Mouse (Mus musculus): Measurements from ENCODE around the gene Rbm25. TPM values are rescaled to one million over a fixed set of nuclear protein-coding genes. Genes with fewer than 3 reads are reported as not detected.
"Not testable (repeated sequence)": the region's sequence is repeated elsewhere in the genome, so short reads cannot be mapped to it uniquely, and the experiment has no call there.

Rbm25 gene
- polyA plus RNA-seq, 1 experiment from 2014 or later: 199 TPM

DNA sequence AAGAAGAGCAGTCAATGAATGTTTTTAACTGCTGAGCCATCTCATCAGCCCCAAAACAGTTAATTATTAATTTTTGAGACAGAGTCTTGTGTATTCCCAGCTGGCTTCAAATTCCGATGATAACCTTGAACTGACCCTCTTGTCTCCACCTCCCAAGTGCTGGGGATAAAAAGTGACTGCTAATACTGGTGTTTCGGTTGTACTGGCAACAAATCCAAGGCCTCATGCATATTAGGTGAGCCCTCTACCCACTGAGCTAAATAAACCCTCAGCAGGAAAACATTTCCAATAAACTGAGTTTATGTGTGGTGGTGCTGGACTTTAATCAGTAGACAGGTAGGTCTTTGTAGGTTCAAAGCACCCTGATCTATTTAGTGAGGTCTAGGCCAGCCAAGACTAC, 12.1 kb upstream of the Rbm25 start:
- Histone ChIP-seq H3K4me2 (ENCODE audit: low read length) (no peak overlapping the region), H3K27me3 (ENCODE audit: insufficient read depth, low read length) (no peaks in the 10 kb centered on the region), H3K36me3 (ENCODE audit: insufficient read depth, low read length) (no peaks in the 10 kb centered on the region), H3K9ac (ENCODE audit: low read depth, low read length) (no peak overlapping the region), H3K9me3 (replicated peaks; ENCODE audit: low read length) (no peaks in the 10 kb centered on the region), H3K4me1 (replicated peaks; ENCODE audit: insufficient read depth, low read length) (no peaks in the 10 kb centered on the region), H3K4me3 (replicated peaks; ENCODE audit: low read depth, low read length) (no peak overlapping the region), H3K27ac (no peak overlapping the region)
- 77% methylated on average over 2 of the region's 2 CpGs for WGBS
- TF ChIP-seq CTCF (IDR thresholded peaks at IDR 0.05; ENCODE audit: low read depth): no peak
- DNase-seq (ENCODE audit: low spot score) (no peak), ATAC-seq (replicated peaks; ENCODE audit: low FRiP score, low read depth) (no peak)

DNA sequence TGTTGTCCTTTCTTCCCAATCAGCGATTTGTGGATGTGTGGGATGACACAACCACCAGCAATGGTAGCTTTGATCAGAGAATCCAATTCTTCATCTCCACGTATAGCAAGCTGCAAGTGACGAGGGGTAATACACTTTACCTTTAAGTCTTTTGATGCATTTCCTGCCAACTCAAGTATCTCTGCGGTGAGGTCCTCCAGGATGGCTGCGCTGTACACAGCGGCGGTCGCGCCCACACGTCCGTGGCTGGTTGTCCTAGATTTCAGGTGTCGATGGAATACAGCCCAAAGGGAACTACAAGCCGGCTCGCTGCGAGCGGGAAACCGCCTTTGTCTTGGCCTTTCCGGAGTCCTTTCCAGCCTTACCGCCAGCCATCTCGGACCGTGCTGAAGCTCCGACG, 10.3 kb upstream of the Rbm25 start:
- H3K4me2 ChIP-seq (ENCODE audit: low read length); ATAC-seq (replicated peaks; ENCODE audit: low FRiP score, low read depth); H3K36me3 ChIP-seq (ENCODE audit: insufficient read depth, low read length); H3K4me3 ChIP-seq (replicated peaks; ENCODE audit: low read depth, low read length); H3K27ac ChIP-seq; H3K9ac ChIP-seq (ENCODE audit: low read depth, low read length); H3K27me3 ChIP-seq (ENCODE audit: insufficient read depth, low read length); DNase-seq (ENCODE audit: low spot score); H3K4me1 ChIP-seq (replicated peaks; ENCODE audit: insufficient read depth, low read length); H3K9me3 ChIP-seq (replicated peaks; ENCODE audit: low read length): not testable (repeated sequence)
- WGBS: 58% methylated on average over 23 of the region's 23 CpGs

DNA sequence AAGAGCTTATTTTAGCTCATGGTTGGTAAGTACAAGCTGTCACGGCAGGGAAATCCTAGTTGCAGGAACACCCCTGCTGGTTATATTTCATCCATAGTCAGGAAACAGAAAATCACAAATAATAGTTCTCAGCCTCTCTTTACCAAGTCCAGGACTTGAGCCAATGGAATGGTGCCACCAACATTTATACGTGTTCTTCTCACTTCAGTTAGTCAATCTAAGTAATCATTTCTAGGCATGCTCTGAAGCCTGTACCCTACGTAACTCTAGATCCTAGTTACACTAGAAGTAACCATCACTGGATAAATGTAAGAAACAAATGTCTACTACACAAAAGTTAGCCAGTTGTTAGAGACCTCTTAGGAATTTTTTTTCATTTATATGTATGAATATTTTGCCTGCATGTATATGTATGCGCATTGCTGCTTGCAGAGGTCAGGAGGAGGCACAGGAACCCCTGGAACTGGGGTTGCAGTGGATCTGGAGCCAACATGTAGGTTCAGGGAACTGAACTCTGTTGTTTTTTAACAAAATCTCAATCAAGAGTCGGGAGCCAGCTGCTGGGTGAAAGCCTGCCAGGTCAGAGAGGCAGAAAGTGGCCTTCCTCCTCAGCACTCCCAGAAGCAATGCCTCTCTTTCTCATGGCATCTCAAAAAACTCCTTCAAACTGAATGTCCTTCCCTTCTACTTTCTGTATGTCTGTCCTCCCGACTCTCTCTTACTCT, 8.8 kb upstream of the Rbm25 start:
- Histone ChIP-seq H3K4me2 (ENCODE audit: low read length) (no peak overlapping the region), H3K27me3 (ENCODE audit: insufficient read depth, low read length) (no peaks in the 10 kb centered on the region), H3K36me3 (ENCODE audit: insufficient read depth, low read length) (no peaks in the 10 kb centered on the region), H3K9me3 (replicated peaks; ENCODE audit: low read length) (no peaks in the 10 kb centered on the region), H3K9ac (ENCODE audit: low read depth, low read length) (no peak overlapping the region), H3K27ac (no peak overlapping the region), H3K4me1 (replicated peaks; ENCODE audit: insufficient read depth, low read length) (no peaks in the 10 kb centered on the region), H3K4me3 (replicated peaks; ENCODE audit: low read depth, low read length) (no peak overlapping the region)
- ATAC-seq (replicated peaks; ENCODE audit: low FRiP score, low read depth): no peak
- WGBS: 76% methylated on average over 6 of the region's 6 CpGs
- no peak for TF ChIP-seq CTCF (IDR thresholded peaks at IDR 0.05; ENCODE audit: low read depth)
- DNase-seq (ENCODE audit: low spot score): no peak

- no peak overlapping the region for H3K4me2 ChIP-seq (ENCODE audit: low read length)
- no peaks in the 10 kb centered on the region for H3K9me3 ChIP-seq (replicated peaks; ENCODE audit: low read length)
- no peaks in the 10 kb centered on the region for H3K4me1 ChIP-seq (replicated peaks; ENCODE audit: insufficient read depth, low read length)
- 91% methylated on average over 1 of the region's 1 CpGs for WGBS
- H3K4me3 ChIP-seq (replicated peaks; ENCODE audit: low read depth, low read length): no peak overlapping the region
- H3K9ac ChIP-seq (ENCODE audit: low read depth, low read length): no peak overlapping the region
- no peak overlapping the region for H3K27ac ChIP-seq
- no peaks in the 10 kb centered on the region for H3K36me3 ChIP-seq (ENCODE audit: insufficient read depth, low read length)
- TF ChIP-seq CTCF (IDR thresholded peaks at IDR 0.05; ENCODE audit: low read depth): no peak
- H3K27me3 ChIP-seq (ENCODE audit: insufficient read depth, low read length): no peaks in the 10 kb centered on the region
- ATAC-seq (replicated peaks; ENCODE audit: low FRiP score, low read depth): no peak
- DNase-seq (ENCODE audit: low spot score): no peak
Measured at GRCm38 (mm10) chr12:83624321-83624720, 6.7 kb upstream of the Rbm25 start.

GRCm38 (mm10) chr12:83631743-83632679, 975 bp downstream of the Rbm25 start:
- Histone ChIP-seq H3K9me3 (replicated peaks; ENCODE audit: low read length) (no peaks in the 10 kb centered on the region), H3K9ac (ENCODE audit: low read depth, low read length) (peak overlapping the region; percentile 91), H3K27me3 (ENCODE audit: insufficient read depth, low read length) (no peaks in the 10 kb centered on the region), H3K27ac (peak overlapping the region; percentile 96), H3K36me3 (ENCODE audit: insufficient read depth, low read length) (peaks cover 4% of the 10 kb centered on the region; the same call in 1 of the 2 replicates), H3K4me1 (replicated peaks; ENCODE audit: insufficient read depth, low read length) (peaks cover 5% of the 10 kb centered on the region; the same call in 1 of the 2 replicates), H3K4me2 (ENCODE audit: low read length) (peak overlapping the region; percentile 67), H3K4me3 (replicated peaks; ENCODE audit: low read depth, low read length) (peak overlapping the region; percentile 67)
- ATAC-seq (replicated peaks; ENCODE audit: low FRiP score, low read depth) (peak; percentile 100), DNase-seq (ENCODE audit: low spot score) (peak; percentile 100)
- peak; percentile 38; the same call in 1 of the 2 replicates for TF ChIP-seq CTCF (IDR thresholded peaks at IDR 0.05; ENCODE audit: low read depth)
- 1% methylated on average over 58 of the region's 68 CpGs for WGBS

- Histone ChIP-seq H3K36me3 (ENCODE audit: insufficient read depth, low read length) (peaks cover 7% of the 10 kb centered on the region; the same call in 1 of the 2 replicates), H3K9me3 (replicated peaks; ENCODE audit: low read length) (no peaks in the 10 kb centered on the region), H3K4me2 (ENCODE audit: low read length) (peak overlapping the region; percentile 63), H3K27ac (peak overlapping the region; percentile 96), H3K27me3 (ENCODE audit: insufficient read depth, low read length) (no peaks in the 10 kb centered on the region), H3K4me3 (replicated peaks; ENCODE audit: low read depth, low read length) (peak overlapping the region; percentile 67), H3K4me1 (replicated peaks; ENCODE audit: insufficient read depth, low read length) (peaks cover 5% of the 10 kb centered on the region; the same call in 1 of the 2 replicates), H3K9ac (ENCODE audit: low read depth, low read length) (peak overlapping the region; percentile 91)
- WGBS: 1% methylated on average over 20 of the region's 20 CpGs
- TF ChIP-seq CTCF (IDR thresholded peaks at IDR 0.05; ENCODE audit: low read depth): no peak
- peak; percentile 46 for DNase-seq (ENCODE audit: low spot score)
- peak; percentile 37 for ATAC-seq (replicated peaks; ENCODE audit: low FRiP score, low read depth)
Measured at GRCm38 (mm10) chr12:83632680-83633025, 1.6 kb downstream of the Rbm25 start.
